Mouse (Mus musculus) lung, adult 2 months (tissue): ENCODE results near the gene Dhx29.

Source experiments
- CTCF ChIP-seq: fragments of 200-500 bp; IDR thresholded peaks from 2 replicates; pipeline ENCODE4 v1.5.1; 2011; ENCODE audit warnings: mild to moderate bottlenecking, low read length, control low read depth; ENCODE audit not compliant: insufficient read depth
- POLR2A ChIP-seq: fragments of 200-500 bp; IDR thresholded peaks from 2 replicates; pipeline ENCODE4 v1.6.1; 2011; ENCODE audit warnings: low read depth, mild to moderate bottlenecking, control low read depth, low read length, borderline replicate concordance; ENCODE audit errors: extremely low read depth

DNA sequence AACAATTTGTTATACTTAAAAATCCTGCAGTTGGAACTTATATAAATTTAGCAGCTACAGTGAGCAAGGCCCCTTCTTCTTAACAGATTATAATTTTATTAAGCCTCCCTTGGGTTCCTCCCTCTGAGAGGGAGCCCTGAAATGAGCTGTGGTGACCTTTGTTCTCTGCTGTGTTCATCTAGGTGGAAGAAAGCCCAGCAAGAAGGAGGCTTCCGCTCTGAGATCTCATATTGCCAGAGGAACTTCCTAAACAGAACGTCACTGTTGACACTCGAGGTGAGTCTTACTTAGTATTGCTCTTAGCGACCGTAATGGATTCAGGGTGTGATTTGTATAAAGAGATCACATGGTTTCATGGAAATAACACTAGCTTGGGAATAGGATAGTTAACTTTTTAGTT, 35.8 kb downstream of the Dhx29 start:
- TF ChIP-seq CTCF (no peak), POLR2A (no peak)
